Mouse (Mus musculus) gastrocnemius, postnatal 36 days (tissue): ENCODE measurements around the gene Gramd4. TPM values are rescaled to one million over a fixed set of nuclear protein-coding genes. Genes with fewer than 3 reads are reported as not detected.
"Not testable (repeated sequence)": the region's sequence is repeated elsewhere in the genome, so short reads cannot be mapped to it uniquely, and the experiment has no call there.

Experiments
- DNase-seq, 2 experiments: peaks; one replicate each; pipeline ENCODE4 v3.0.0; 2022
- intact Hi-C: fragments of 180-260 bp; cut with DNase I; formaldehyde crosslinking; loops from one replicate; pipeline ENCODE4 v1.15.1; 2025
- total RNA-seq, 2 experiments: library from RNA; stranded (reverse); gene quantifications; 2 replicates each; pipeline ENCODE4 v1.2.3; 2021

Gene Gramd4
- total RNA-seq, 2 experiments from 2014 or later, result 5.1 to 5.9 TPM

- no peak for DNase-seq
- intact Hi-C loops, result no loop called here
These were observed 7.2 kb upstream of the Gramd4 start for GRCm38 (mm10) chr15:86050170-86050743.

GRCm38 (mm10) chr15:86051152-86051551, 6.3 kb upstream of the Gramd4 start:
- intact Hi-C loops, result no loop called here
- DNase-seq, result no peak

GRCm38 (mm10) chr15:86051878-86052478, 5.5 kb upstream of the Gramd4 start:
- intact Hi-C loops, result no loop called here
- no peak for DNase-seq

- intact Hi-C loops, result loop anchor here (1.0 kb wide), 1 partner anchor 70 kb away; no protein-coding TSS in a partner anchor
- DNase-seq, result peak; percentile 73 to 82
These were observed 3.5 kb upstream of the Gramd4 start for GRCm38 (mm10) chr15:86053890-86054536.

GRCm38 (mm10) chr15:86054861-86055260, 2.6 kb upstream of the Gramd4 start:
- not testable (repeated sequence) for DNase-seq
- intact Hi-C loops, result loop anchor here (1.0 kb wide), 1 partner anchor 69 kb away; no protein-coding TSS in a partner anchor

- no peak for DNase-seq
- intact Hi-C loops, result no loop called here
These were observed 1.2 kb upstream of the Gramd4 start for GRCm38 (mm10) chr15:86056221-86056760.

- intact Hi-C loops, result no loop called here
- no peak for DNase-seq
These were observed 413 bp downstream of the Gramd4 start for GRCm38 (mm10) chr15:86057908-86058307.

- peak; percentile 72 to 78 for DNase-seq
- intact Hi-C loops, result no loop called here
These were observed 960 bp downstream of the Gramd4 start for GRCm38 (mm10) chr15:86058394-86058915.

GRCm38 (mm10) chr15:86058931-86059834, 1.7 kb downstream of the Gramd4 start:
- intact Hi-C loops, result no loop called here
- peak in 1 of 2 experiments; percentile 19 for DNase-seq

- intact Hi-C loops, result no loop called here
- no peak for DNase-seq
These were observed 2.4 kb downstream of the Gramd4 start for GRCm38 (mm10) chr15:86059835-86060380.

- intact Hi-C loops, result no loop called here
- DNase-seq, result no peak
These were observed 3.1 kb downstream of the Gramd4 start for GRCm38 (mm10) chr15:86060581-86060980.

GRCm38 (mm10) chr15:86061221-86061620, 3.7 kb downstream of the Gramd4 start:
- DNase-seq, result no peak
- intact Hi-C loops, result no loop called here

- DNase-seq, result no peak
- intact Hi-C loops, result no loop called here
These were observed 4.5 kb downstream of the Gramd4 start for GRCm38 (mm10) chr15:86061848-86062481.

- DNase-seq, result no peak
- intact Hi-C loops, result no loop called here
These were observed 6.8 kb downstream of the Gramd4 start for GRCm38 (mm10) chr15:86064191-86064849.

GRCm38 (mm10) chr15:86064850-86065229, 7.3 kb downstream of the Gramd4 start:
- intact Hi-C loops, result no loop called here
- DNase-seq, result no peak

- no peak for DNase-seq
- intact Hi-C loops, result no loop called here
These were observed 7.9 kb downstream of the Gramd4 start for GRCm38 (mm10) chr15:86065367-86065766.

GRCm38 (mm10) chr15:86066836-86067580, 9.5 kb downstream of the Gramd4 start:
- DNase-seq, result no peak
- intact Hi-C loops, result no loop called here

- no peak for DNase-seq
- intact Hi-C loops, result no loop called here
These were observed 10.1 kb downstream of the Gramd4 start for GRCm38 (mm10) chr15:86067581-86067910.
